Mouse (Mus musculus): ENCODE results near the gene Gm42669. TPM values are rescaled to one million over a fixed set of nuclear protein-coding genes. Genes with fewer than 3 reads are reported as not detected.

The Gm42669 gene
- polyA plus RNA-seq, 1 experiment from 2014 or later = 0.72 TPM

- H3K27me3 ChIP-seq (replicated peaks) = no peaks in the 10 kb centered on the region
- H3K4me2 ChIP-seq = no peak overlapping the region
- ATAC-seq (ENCODE audit: low FRiP score) = no peak
- no peak overlapping the region for H3K4me3 ChIP-seq (replicated peaks)
- no peaks in the 10 kb centered on the region for H3K9me3 ChIP-seq (replicated peaks)
- H3K36me3 ChIP-seq = no peaks in the 10 kb centered on the region
- WGBS = 86% methylated on average over 7 of the region's 7 CpGs
- no peak overlapping the region for H3K27ac ChIP-seq (replicated peaks)
- no peak overlapping the region for H3K9ac ChIP-seq (replicated peaks)
- H3K4me1 ChIP-seq = no peaks in the 10 kb centered on the region
Measured at GRCm38 (mm10) chr5:107521897-107522296, 14.5 kb downstream of the Gm42669 start.

GRCm38 (mm10) chr5:107524281-107524680 is 16.9 kb downstream of the Gm42669 start:
- no peak overlapping the region for H3K9ac ChIP-seq (replicated peaks)
- no peak for ATAC-seq (ENCODE audit: low FRiP score)
- 81% methylated on average over 10 of the region's 10 CpGs for WGBS

GRCm38 (mm10) chr5:107528856-107529255 is 21.4 kb downstream of the Gm42669 start:
- Histone ChIP-seq H3K4me1 (no peaks in the 10 kb centered on the region), H3K36me3 (no peaks in the 10 kb centered on the region), H3K4me3 (replicated peaks) (no peak overlapping the region), H3K27ac (replicated peaks) (no peak overlapping the region), H3K9ac (replicated peaks) (no peak overlapping the region), H3K4me2 (no peak overlapping the region), H3K9me3 (replicated peaks) (no peaks in the 10 kb centered on the region), H3K27me3 (replicated peaks) (no peaks in the 10 kb centered on the region)
- 93% methylated on average over 3 of the region's 3 CpGs for WGBS
- no peak for ATAC-seq (ENCODE audit: low FRiP score)

More at GRCm38 (mm10) chr5:107524281-107524680, 16.9 kb downstream of the Gm42669 start:
- Histone ChIP-seq H3K36me3 (no peaks in the 10 kb centered on the region), H3K27me3 (replicated peaks) (no peaks in the 10 kb centered on the region), H3K4me3 (replicated peaks) (no peak overlapping the region), H3K4me1 (no peaks in the 10 kb centered on the region), H3K9me3 (replicated peaks) (no peaks in the 10 kb centered on the region), H3K27ac (replicated peaks) (no peak overlapping the region), H3K4me2 (no peak overlapping the region)

GRCm38 (mm10) chr5:107533590-107533989 is 26.2 kb downstream of the Gm42669 start:
- Histone ChIP-seq H3K9ac (replicated peaks) (no peak overlapping the region), H3K27me3 (replicated peaks) (no peaks in the 10 kb centered on the region), H3K9me3 (replicated peaks) (no peaks in the 10 kb centered on the region), H3K27ac (replicated peaks) (no peak overlapping the region), H3K4me3 (replicated peaks) (no peak overlapping the region), H3K4me1 (no peaks in the 10 kb centered on the region), H3K4me2 (no peak overlapping the region), H3K36me3 (no peaks in the 10 kb centered on the region)
- no peak for ATAC-seq (ENCODE audit: low FRiP score)
- 71% methylated on average over 2 of the region's 2 CpGs for WGBS

- no peaks in the 10 kb centered on the region for H3K36me3 ChIP-seq
- no peak within 1 kb of the TSS for H3K4me3 ChIP-seq (replicated peaks)
- WGBS = 76% methylated on average over 15 of the region's 15 CpGs
- no peak within 1 kb of the TSS for H3K27ac ChIP-seq (replicated peaks)
- H3K9me3 ChIP-seq (replicated peaks) = no peaks in the 10 kb centered on the region
- no peak within 1 kb of the TSS for H3K9ac ChIP-seq (replicated peaks)
- no peaks in the 10 kb centered on the region for H3K4me1 ChIP-seq
- ATAC-seq (ENCODE audit: low FRiP score) = no peak
- H3K4me2 ChIP-seq = no peak within 1 kb of the TSS
- no peaks in the 10 kb centered on the region for H3K27me3 ChIP-seq (replicated peaks)
Measured at GRCm38 (mm10) chr5:107534581-107534980, 27.2 kb downstream of the Gm42669 start, which contains the start of gene 1700028K03Rik. TSS of gene 1700028K03Rik (plus strand) at chr5:107534709.

GRCm38 (mm10) chr5:107541696-107542095 is 34.3 kb downstream of the Gm42669 start:
- Histone ChIP-seq H3K27me3 (replicated peaks) (no peaks in the 10 kb centered on the region), H3K4me1 (peaks cover 3% of the 10 kb centered on the region; the same call in 1 of the 2 replicates), H3K9me3 (replicated peaks) (no peaks in the 10 kb centered on the region), H3K4me3 (replicated peaks) (no peak overlapping the region), H3K27ac (replicated peaks) (peak overlapping the region; percentile 30; the same call in 1 of the 2 replicates), H3K36me3 (no peaks in the 10 kb centered on the region), H3K4me2 (no peak overlapping the region), H3K9ac (replicated peaks) (no peak overlapping the region)
- ATAC-seq (ENCODE audit: low FRiP score) = no peak
- 27% methylated on average over 7 of the region's 7 CpGs for WGBS

- ATAC-seq (ENCODE audit: low FRiP score) = no peak
- peaks cover 3% of the 10 kb centered on the region; the same call in 1 of the 2 replicates for H3K4me1 ChIP-seq
- no peak overlapping the region for H3K4me2 ChIP-seq
- H3K4me3 ChIP-seq (replicated peaks) = no peak overlapping the region
- H3K9ac ChIP-seq (replicated peaks) = no peak overlapping the region
- H3K27me3 ChIP-seq (replicated peaks) = no peaks in the 10 kb centered on the region
- no peak overlapping the region for H3K27ac ChIP-seq (replicated peaks)
- WGBS = 83% methylated on average over 4 of the region's 4 CpGs
- H3K36me3 ChIP-seq = peaks cover 22% of the 10 kb centered on the region
- no peaks in the 10 kb centered on the region for H3K9me3 ChIP-seq (replicated peaks)
Measured at GRCm38 (mm10) chr5:107545927-107546326, 38.5 kb downstream of the Gm42669 start.

GRCm38 (mm10) chr5:107547955-107548354 is 40.5 kb downstream of the Gm42669 start:
- H3K9me3 ChIP-seq (replicated peaks) = no peaks in the 10 kb centered on the region
- H3K27me3 ChIP-seq (replicated peaks) = no peaks in the 10 kb centered on the region
- H3K4me2 ChIP-seq = no peak overlapping the region
- no peaks in the 10 kb centered on the region for H3K4me1 ChIP-seq
- WGBS = 93% methylated on average over 3 of the region's 3 CpGs
- H3K36me3 ChIP-seq = peaks cover 27% of the 10 kb centered on the region
- no peak overlapping the region for H3K4me3 ChIP-seq (replicated peaks)
- ATAC-seq (ENCODE audit: low FRiP score) = no peak
- no peak overlapping the region for H3K27ac ChIP-seq (replicated peaks)
- no peak overlapping the region for H3K9ac ChIP-seq (replicated peaks)

GRCm38 (mm10) chr5:107548444-107548843 is 41.0 kb downstream of the Gm42669 start:
- no peak for ATAC-seq (ENCODE audit: low FRiP score)
- Histone ChIP-seq H3K9me3 (replicated peaks) (no peaks in the 10 kb centered on the region), H3K9ac (replicated peaks) (no peak overlapping the region), H3K4me3 (replicated peaks) (no peak overlapping the region), H3K27me3 (replicated peaks) (no peaks in the 10 kb centered on the region), H3K36me3 (peaks cover 27% of the 10 kb centered on the region), H3K27ac (replicated peaks) (no peak overlapping the region), H3K4me2 (no peak overlapping the region), H3K4me1 (no peaks in the 10 kb centered on the region)
- 92% methylated on average over 3 of the region's 3 CpGs for WGBS

GRCm38 (mm10) chr5:107554336-107554735 is 46.9 kb downstream of the Gm42669 start:
- ATAC-seq (ENCODE audit: low FRiP score) = no peak
- Histone ChIP-seq H3K27me3 (replicated peaks) (no peaks in the 10 kb centered on the region), H3K4me1 (no peaks in the 10 kb centered on the region), H3K36me3 (peaks cover 40% of the 10 kb centered on the region), H3K9ac (replicated peaks) (no peak overlapping the region), H3K4me2 (no peak overlapping the region), H3K9me3 (replicated peaks) (no peaks in the 10 kb centered on the region), H3K27ac (replicated peaks) (no peak overlapping the region), H3K4me3 (replicated peaks) (no peak overlapping the region)
- WGBS = 92% methylated on average over 5 of the region's 5 CpGs

- 83% methylated on average over 3 of the region's 3 CpGs for WGBS
- H3K27ac ChIP-seq (replicated peaks) = no peak overlapping the region
- ATAC-seq (ENCODE audit: low FRiP score) = no peak
- H3K27me3 ChIP-seq (replicated peaks) = no peaks in the 10 kb centered on the region
- H3K4me3 ChIP-seq (replicated peaks) = no peak overlapping the region
- peaks cover 49% of the 10 kb centered on the region for H3K36me3 ChIP-seq
- no peak overlapping the region for H3K9ac ChIP-seq (replicated peaks)
- no peak overlapping the region for H3K4me2 ChIP-seq
- H3K4me1 ChIP-seq = no peaks in the 10 kb centered on the region
- H3K9me3 ChIP-seq (replicated peaks) = no peaks in the 10 kb centered on the region
Measured at GRCm38 (mm10) chr5:107556969-107557368, 49.5 kb downstream of the Gm42669 start.

- H3K27me3 ChIP-seq (replicated peaks) = no peaks in the 10 kb centered on the region
- no peak overlapping the region for H3K9ac ChIP-seq (replicated peaks)
- 91% methylated on average over 9 of the region's 9 CpGs for WGBS
- peak; percentile 55; the same call in 1 of the 2 replicates for ATAC-seq (ENCODE audit: low FRiP score)
- no peak overlapping the region for H3K4me3 ChIP-seq (replicated peaks)
- no peaks in the 10 kb centered on the region for H3K9me3 ChIP-seq (replicated peaks)
- H3K27ac ChIP-seq (replicated peaks) = no peak overlapping the region
- peaks cover 52% of the 10 kb centered on the region for H3K36me3 ChIP-seq
- no peak overlapping the region for H3K4me2 ChIP-seq
- no peaks in the 10 kb centered on the region for H3K4me1 ChIP-seq
Measured at GRCm38 (mm10) chr5:107569148-107569547, 61.7 kb downstream of the Gm42669 start.
